Mouse (Mus musculus) embryonic fibroblast, embryonic 13.5 days (primary cell): ENCODE data around the gene Ndufb7. TPM values are rescaled to one million over a fixed set of nuclear protein-coding genes. Genes with fewer than 3 reads are reported as not detected.

ENCODE experiments used
- H3K27ac ChIP-seq: 2 replicates; pipeline ENCODE4 v1.5.1; 2012; ENCODE audit warnings: low read length, control low read depth, inconsistent platforms; ENCODE audit not compliant: insufficient read depth
- H3K4me1 ChIP-seq: 2 replicates; pipeline ENCODE4 v1.6.1; 2011; ENCODE audit warnings: low read length; ENCODE audit not compliant: control insufficient read depth, insufficient read depth
- H3K4me3 ChIP-seq: 2 replicates; pipeline ENCODE4 v1.5.1; 2011; ENCODE audit warnings: mild to moderate bottlenecking, control low read depth, low read length; ENCODE audit not compliant: insufficient read depth
- CTCF ChIP-seq: IDR thresholded peaks from 2 replicates; pipeline ENCODE4 v1.5.1; 2011; ENCODE audit warnings: mild to moderate bottlenecking, control low read depth, low read length, moderate library complexity, borderline replicate concordance; ENCODE audit not compliant: insufficient read depth
- POLR2A ChIP-seq: IDR thresholded peaks from 2 replicates; pipeline ENCODE4 v1.6.1; 2011; ENCODE audit warnings: low read depth, mild to moderate bottlenecking, control low read depth, low read length, moderate library complexity
- polyA plus RNA-seq: library from polyadenylated mRNA; stranded (reverse); fragments of >200 nt; gene quantifications from 2 replicates; pipeline ENCODE4 v1.2.4, GENCODE M21; 2011; ENCODE audit warnings: low read depth; ENCODE audit not compliant: missing spikeins, insufficient read length

The Ndufb7 gene
- polyA plus RNA-seq, 1 experiment, result 67.4 TPM

- TF ChIP-seq CTCF (no peak), POLR2A (no peak)
Measured at GRCm38 (mm10) chr8:83616625-83617024, 50.2 kb downstream of the Ndufb7 start.

GRCm38 (mm10) chr8:83617111-83617510, 50.6 kb downstream of the Ndufb7 start:
- Histone ChIP-seq H3K27ac (no peak overlapping the region), H3K4me3 (no peak overlapping the region), H3K4me1 (no peaks in the 10 kb centered on the region)
- TF ChIP-seq CTCF (no peak), POLR2A (no peak)

More at GRCm38 (mm10) chr8:83616625-83617024, 50.2 kb downstream of the Ndufb7 start:
- H3K27ac ChIP-seq, result no peak overlapping the region
- H3K4me1 ChIP-seq, result no peaks in the 10 kb centered on the region
- no peak overlapping the region for H3K4me3 ChIP-seq

GRCm38 (mm10) chr8:83618566-83618965, 52.1 kb downstream of the Ndufb7 start:
- TF ChIP-seq POLR2A (no peak), CTCF (no peak)
- no peak overlapping the region for H3K27ac ChIP-seq
- H3K4me1 ChIP-seq, result no peaks in the 10 kb centered on the region
- H3K4me3 ChIP-seq, result no peak overlapping the region

- H3K4me3 ChIP-seq, result no peak overlapping the region
- TF ChIP-seq POLR2A, result no peak
- no peak for TF ChIP-seq CTCF
- no peaks in the 10 kb centered on the region for H3K4me1 ChIP-seq
- no peak overlapping the region for H3K27ac ChIP-seq
Measured at GRCm38 (mm10) chr8:83619568-83620285, 53.3 kb downstream of the Ndufb7 start.

Other genes with a start within 250 kb of the Ndufb7 start
- gene Elmod2, start 234.2 kb upstream of the Ndufb7 start, polyA plus RNA-seq, result 13.4 and 20.5 TPM in 2 replicates
- not detected in 2 replicates for gene Mgat4d, start 218.2 kb upstream of the Ndufb7 start, polyA plus RNA-seq
- gene Clgn, start 176.8 kb upstream of the Ndufb7 start, polyA plus RNA-seq, result not detected in 2 replicates
- 136 and 149 TPM in 2 replicates for gene Scoc, start 108.3 kb upstream of the Ndufb7 start, polyA plus RNA-seq
- not detected in 2 replicates for gene Olfr370, start 30.9 kb upstream of the Ndufb7 start, polyA plus RNA-seq
- 210 and 213 TPM in 2 replicates for gene Tecr, start 41.3 kb downstream of the Ndufb7 start, polyA plus RNA-seq
- gene Dnajb1, start 41.5 kb downstream of the Ndufb7 start, polyA plus RNA-seq, result 27.7 and 32.2 TPM in 2 replicates
- gene Gipc1, start 86.0 kb downstream of the Ndufb7 start, polyA plus RNA-seq, result 47.4 and 63.3 TPM in 2 replicates
- gene Ptger1, start 100.0 kb downstream of the Ndufb7 start, polyA plus RNA-seq, result 2.1 and 2.4 TPM in 2 replicates
- gene Pkn1, start 132.5 kb downstream of the Ndufb7 start, polyA plus RNA-seq, result 40.2 and 41.2 TPM in 2 replicates
- 64.2 and 70.2 TPM in 2 replicates for gene Ddx39, start 148.5 kb downstream of the Ndufb7 start, polyA plus RNA-seq
- gene Adgre5, start 174.7 kb downstream of the Ndufb7 start, polyA plus RNA-seq, result 66.4 and 95.6 TPM in 2 replicates